ENCODE assay signal across 10 mouse cellular contexts in the genomic region with DNA sequence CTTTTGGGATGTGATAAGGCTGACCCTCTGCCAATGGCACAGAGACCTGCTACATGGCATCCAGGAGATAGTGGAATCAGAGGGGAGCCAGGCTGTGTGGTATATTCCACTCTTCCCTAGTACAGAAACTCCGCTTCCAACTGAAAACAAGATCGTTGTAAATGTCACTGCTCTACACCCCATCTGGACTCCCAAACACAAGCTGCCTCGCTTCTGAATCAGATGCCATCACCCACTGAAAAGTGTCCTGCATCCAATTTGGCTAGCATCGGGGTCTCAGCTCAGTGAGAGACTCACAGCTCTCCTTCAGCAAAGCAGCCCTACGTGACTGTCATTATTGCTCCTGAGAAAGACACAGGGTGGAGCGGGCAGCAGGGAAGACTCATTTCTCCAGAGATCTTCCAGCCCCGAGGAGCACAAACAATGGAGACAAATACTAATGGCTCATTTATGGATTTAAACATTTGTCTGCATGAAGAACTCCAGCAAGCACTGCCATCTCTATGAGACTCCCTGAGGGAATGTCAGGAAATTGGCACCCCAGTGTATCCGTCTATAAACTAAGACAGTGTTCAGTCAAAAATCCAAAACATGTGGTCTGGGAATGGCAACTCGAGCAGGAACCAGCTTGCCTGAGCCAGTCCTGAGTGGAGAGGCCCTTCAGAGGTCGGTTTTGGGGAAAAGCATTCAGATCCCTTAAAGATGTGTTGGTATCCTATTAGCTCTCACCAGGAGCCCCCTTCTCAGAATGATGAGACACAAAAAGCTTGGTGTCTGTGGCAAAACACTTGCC. TPM values are rescaled to one million over a fixed set of nuclear protein-coding genes. Genes with fewer than 3 reads are reported as not detected.
DNase-seq lines count a peak whose midpoint lies in the region; ATAC-seq lines count a peak whose summit lies in the region.
"Had no signal": no experiment of that assay in that cellular context is flagged by ENCODE, and none has a peak within 500 bp of the region (broad histone marks: within the 10 kb centered on the region; RNA-seq: fewer than 3 reads in every experiment).

No protein-coding gene starts in this region.

- no peaks in the 10 kb centered on the region for H3K9me3 ChIP-seq in embryonic facial prominence, embryonic 14.5 days (ENCODE audit: control insufficient read depth, low read length)
- H3K9me3 ChIP-seq in midbrain, embryonic 16.5 days (replicated peaks; ENCODE audit: control insufficient read depth, low read length, poor library complexity, severe bottlenecking), result no peaks in the 10 kb centered on the region
- H3K9me3 ChIP-seq in hindbrain, embryonic 11.5 days (ENCODE audit: control insufficient read depth, low read length), result no peaks in the 10 kb centered on the region
- H3K9me3 ChIP-seq: kidney, embryonic 15.5 days; liver, embryonic 13.5 days had no signal

- intact Hi-C loops in heart, postnatal 14 days (cut with DNase I), result no loop called here

- no peaks in the 10 kb centered on the region for H3K27me3 ChIP-seq in embryonic facial prominence, embryonic 14.5 days (replicated peaks; ENCODE audit: control insufficient read depth, insufficient read depth, low read length)
- no peaks in the 10 kb centered on the region for H3K27me3 ChIP-seq in midbrain, embryonic 16.5 days (ENCODE audit: control insufficient read depth, insufficient read depth, low read depth, low read length)
- no peaks in the 10 kb centered on the region for H3K27me3 ChIP-seq in hindbrain, embryonic 11.5 days (ENCODE audit: control insufficient read depth, insufficient read depth, low read length)
- H3K27me3 ChIP-seq: kidney, embryonic 15.5 days; liver, embryonic 13.5 days had no signal

- H3K4me3 ChIP-seq in embryonic facial prominence, embryonic 14.5 days (ENCODE audit: low read depth, low read length), result no peak overlapping the region
- H3K4me3 ChIP-seq in midbrain, embryonic 16.5 days (ENCODE audit: low read depth, low read length), result no peak overlapping the region
- H3K4me3 ChIP-seq in hindbrain, embryonic 11.5 days (ENCODE audit: low read depth, low read length), result no peak overlapping the region
- H3K4me3 ChIP-seq: kidney, embryonic 15.5 days; liver, embryonic 13.5 days had no signal

- H3K27ac ChIP-seq in embryonic facial prominence, embryonic 14.5 days (replicated peaks; ENCODE audit: low read depth, low read length), result peak overlapping the region; percentile 15; the same call in 1 of the 2 replicates
- no peak overlapping the region for H3K27ac ChIP-seq in midbrain, embryonic 16.5 days (ENCODE audit: low read length)
- no peak overlapping the region for H3K27ac ChIP-seq in hindbrain, embryonic 11.5 days (ENCODE audit: low read depth, low read length)
- H3K27ac ChIP-seq: kidney, embryonic 15.5 days; liver, embryonic 13.5 days had no signal

- H3K4me2 ChIP-seq in embryonic facial prominence, embryonic 14.5 days (ENCODE audit: low read depth, low read length), result no peak overlapping the region
- H3K4me2 ChIP-seq in midbrain, embryonic 16.5 days (ENCODE audit: low read length), result no peak overlapping the region
- H3K4me2 ChIP-seq in hindbrain, embryonic 11.5 days (replicated peaks; ENCODE audit: low read depth, low read length), result no peak overlapping the region
- H3K4me2 ChIP-seq: kidney, embryonic 15.5 days; liver, embryonic 13.5 days had no signal

- peak; percentile 76 for DNase-seq in heart, adult 11 months
- no peak for DNase-seq in heart, postnatal 14 days
- peak; percentile 31 for DNase-seq in embryonic facial prominence, embryonic 14.5 days (ENCODE audit: low spot score)
- peak; percentile 89 for DNase-seq in layer of hippocampus, adult 9-11 months
- DNase-seq in right cerebral cortex, postnatal 36 days (ENCODE audit: low spot score in 2 of 2), result peak; percentile 34 to 48
- no peak for DNase-seq in lung, adult 18-20 months
- no peak for DNase-seq in hindbrain, embryonic 11.5 days (ENCODE audit: low spot score)
- DNase-seq: liver, embryonic 13.5 days had no signal

- H3K9ac ChIP-seq in embryonic facial prominence, embryonic 14.5 days (ENCODE audit: low read depth, low read length), result 0 out of 2 replicates have a peak overlapping the region, but pooled peaks have one; percentile 11
- no peak overlapping the region for H3K9ac ChIP-seq in midbrain, embryonic 16.5 days (ENCODE audit: low read depth, low read length)
- H3K9ac ChIP-seq in hindbrain, embryonic 11.5 days (ENCODE audit: low read depth, low read length), result no peak overlapping the region
- H3K9ac ChIP-seq: kidney, embryonic 15.5 days; liver, embryonic 13.5 days had no signal

- H3K4me1 ChIP-seq in embryonic facial prominence, embryonic 14.5 days (ENCODE audit: control insufficient read depth, insufficient read depth, low read length), result peaks cover 21% of the 10 kb centered on the region
- H3K4me1 ChIP-seq in midbrain, embryonic 16.5 days (ENCODE audit: control insufficient read depth, insufficient read depth, low read length), result no peaks in the 10 kb centered on the region
- H3K4me1 ChIP-seq in hindbrain, embryonic 11.5 days (replicated peaks; ENCODE audit: control insufficient read depth, insufficient read depth, low read length), result no peaks in the 10 kb centered on the region
- H3K4me1 ChIP-seq: liver, embryonic 13.5 days had no signal

- no peak for ATAC-seq in embryonic facial prominence, embryonic 14.5 days (ENCODE audit: low read depth)
- ATAC-seq in midbrain, embryonic 16.5 days, result no peak
- ATAC-seq in hindbrain, embryonic 11.5 days (ENCODE audit: low FRiP score), result no peak

- WGBS in embryonic facial prominence, embryonic 14.5 days, result 46% methylated on average over 10 of the region's 10 CpGs
- WGBS in midbrain, embryonic 16.5 days, result 72% methylated on average over 10 of the region's 10 CpGs
- WGBS in hindbrain, embryonic 11.5 days, result 70% methylated on average over 10 of the region's 10 CpGs

- no peaks in the 10 kb centered on the region for H3K36me3 ChIP-seq in embryonic facial prominence, embryonic 14.5 days (ENCODE audit: control insufficient read depth, insufficient read depth, low read length)
- no peaks in the 10 kb centered on the region for H3K36me3 ChIP-seq in midbrain, embryonic 16.5 days (ENCODE audit: control insufficient read depth, insufficient read depth, low read length)
- no peaks in the 10 kb centered on the region for H3K36me3 ChIP-seq in hindbrain, embryonic 11.5 days (ENCODE audit: control insufficient read depth, insufficient read depth, low read length)
- H3K36me3 ChIP-seq: kidney, embryonic 15.5 days; liver, embryonic 13.5 days had no signal

RNA-seq across cellular contexts. Expression of a gene that starts 28.3 kb away (rescaled TPM):
- 1 to 10 TPM in 1 of 2 experiments, under 1 TPM in 1; 0.48 to 1.1 TPM for total RNA-seq in heart, postnatal 14 days (2021)
- 0.99 and 2.1 TPM in 2 replicates for polyA plus RNA-seq in embryonic facial prominence, embryonic 14.5 days (2014; fragmentation: Nextera tagmentation; extraction: Ambion mirVana)
- polyA plus RNA-seq in midbrain, embryonic 16.5 days (2015; fragmentation: Nextera tagmentation; extraction: Ambion mirVana), result not detected in 2 replicates
- polyA plus RNA-seq in hindbrain, embryonic 11.5 days (2014; fragmentation: Nextera tagmentation; extraction: Ambion mirVana), result 0.08 and 0.14 TPM in 2 replicates
- polyA plus RNA-seq: liver, embryonic 13.5 days had no signal

RNA-seq across cellular contexts. Expression of a gene that starts 36.2 kb away (rescaled TPM):
- total RNA-seq in heart, postnatal 14 days (2021), result 1 to 10 TPM; 3.6 to 4.1 TPM
- polyA plus RNA-seq in embryonic facial prominence, embryonic 14.5 days (2014; fragmentation: Nextera tagmentation; extraction: Ambion mirVana), result 0.10 and 0.14 TPM in 2 replicates
- not detected in 2 replicates for polyA plus RNA-seq in midbrain, embryonic 16.5 days (2015; fragmentation: Nextera tagmentation; extraction: Ambion mirVana)
- not detected in 2 replicates for polyA plus RNA-seq in hindbrain, embryonic 11.5 days (2014; fragmentation: Nextera tagmentation; extraction: Ambion mirVana)
- polyA plus RNA-seq: kidney, embryonic 15.5 days; liver, embryonic 13.5 days had no signal

Comparison
In these comparisons a context has a peak if more than half of its experiments do, and no peak if none do; other contexts are left out.
1. DNase-seq: peak in heart, adult 11 months (single experiment), embryonic facial prominence, embryonic 14.5 days (single experiment), layer of hippocampus, adult 9-11 months (single experiment) and right cerebral cortex, postnatal 36 days (2 of 2); none in heart, postnatal 14 days (0 of 2), lung, adult 18-20 months (0 of 2) and hindbrain, embryonic 11.5 days (single experiment).